Mouse (Mus musculus): ENCODE data around the gene Prkce. TPM values are rescaled to one million over a fixed set of nuclear protein-coding genes. Genes with fewer than 3 reads are reported as not detected.

The Prkce gene
- polyA plus RNA-seq, 1 experiment from 2014 or later: 1.1 TPM

DNA sequence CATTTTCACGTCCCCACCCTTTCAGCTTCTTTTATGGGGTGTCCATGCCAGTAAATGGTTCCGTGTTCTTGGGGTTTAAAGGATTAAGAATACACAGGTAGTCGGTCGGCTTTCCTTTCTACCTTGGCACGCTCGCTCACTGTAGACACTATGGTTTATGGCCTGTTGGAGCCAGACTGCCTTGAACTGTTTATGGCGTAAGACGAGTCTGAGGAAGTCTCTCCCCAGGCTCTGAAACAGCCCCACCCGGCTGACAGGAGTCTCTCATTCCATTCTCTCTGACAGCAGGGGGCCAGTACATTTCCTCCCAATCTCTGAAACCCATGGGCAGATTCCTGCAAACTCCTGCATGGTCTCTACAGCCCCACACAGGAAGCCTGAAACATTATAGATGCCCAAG, 427.9 kb downstream of the Prkce start:
- Histone ChIP-seq H3K27ac (no peak overlapping the region), H3K36me3 (ENCODE audit: inconsistent target) (no peaks in the 10 kb centered on the region), H3K79me2 (ENCODE audit: inconsistent target) (no peaks in the 10 kb centered on the region), H3K4me3 (ENCODE audit: inconsistent target) (no peak overlapping the region)
- 87% methylated on average over 9 of the region's 9 CpGs for WGBS (ENCODE audit: missing documents)

- 81% methylated on average over 6 of the region's 6 CpGs for WGBS (ENCODE audit: missing documents)
- Histone ChIP-seq H3K4me3 (ENCODE audit: inconsistent target) (no peak overlapping the region), H3K79me2 (ENCODE audit: inconsistent target) (no peaks in the 10 kb centered on the region), H3K27ac (no peak overlapping the region), H3K36me3 (ENCODE audit: inconsistent target) (no peaks in the 10 kb centered on the region)
Observed at GRCm38 (mm10) chr17:86601116-86601515, 433.5 kb downstream of the Prkce start.

DNA sequence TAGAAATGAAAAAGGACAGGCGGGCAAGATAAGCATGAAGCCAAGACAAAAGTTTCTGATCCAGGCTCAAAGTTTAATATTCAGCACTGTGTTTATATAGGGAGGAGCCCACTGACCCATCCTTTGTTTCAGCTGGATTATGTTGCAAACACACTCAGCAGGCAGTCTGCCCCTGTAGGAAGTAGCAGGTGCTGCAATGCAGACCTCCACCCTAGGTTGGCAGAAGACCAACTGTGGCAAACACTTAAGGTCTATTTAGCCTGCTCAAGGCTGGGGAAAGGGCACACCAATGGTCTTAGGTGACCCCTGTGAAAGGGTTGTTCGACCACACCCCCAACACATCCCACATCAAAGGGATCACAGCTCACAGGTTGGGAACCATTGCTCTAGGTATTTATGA, 434.3 kb downstream of the Prkce start:
- 97% methylated on average over 2 of the region's 2 CpGs for WGBS (ENCODE audit: missing documents)

DNA sequence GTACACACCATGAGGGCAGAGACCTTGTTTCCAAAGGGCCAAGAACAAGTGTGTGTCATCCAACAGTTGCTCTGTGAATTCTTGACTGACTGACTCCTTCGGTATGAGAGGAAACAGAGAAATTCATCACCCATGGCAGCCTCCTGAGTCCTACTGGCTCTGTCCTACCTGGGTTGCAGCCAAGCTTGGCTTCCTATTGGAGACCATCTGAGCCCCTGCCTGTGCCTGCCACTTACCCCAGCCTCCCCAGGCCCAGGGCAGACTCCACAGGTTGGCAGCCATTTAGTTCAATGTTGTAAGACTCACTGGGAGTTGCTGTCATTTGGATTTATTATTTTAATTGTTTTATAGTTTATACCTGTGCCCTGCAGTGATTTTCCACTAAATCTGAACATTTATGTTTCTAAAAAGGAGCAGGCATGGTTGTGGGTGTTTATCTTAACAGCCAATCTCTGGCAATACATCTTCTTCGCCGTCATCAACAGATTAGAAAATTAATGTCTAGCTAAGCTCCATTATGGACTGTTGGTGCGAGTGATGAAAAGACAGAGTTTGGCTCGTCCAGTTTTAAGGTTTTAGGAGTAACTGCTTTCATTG, 436.4 kb downstream of the Prkce start:
- H3K4me3 ChIP-seq (ENCODE audit: inconsistent target): no peak overlapping the region

More for the DNA sequence above, 434.3 kb downstream of the Prkce start:
- Histone ChIP-seq H3K79me2 (ENCODE audit: inconsistent target) (no peaks in the 10 kb centered on the region), H3K27ac (no peak overlapping the region), H3K36me3 (ENCODE audit: inconsistent target) (no peaks in the 10 kb centered on the region), H3K4me3 (ENCODE audit: inconsistent target) (no peak overlapping the region)

GRCm38 (mm10) chr17:86607981-86608380, 440.4 kb downstream of the Prkce start:
- no peaks in the 10 kb centered on the region for H3K79me2 ChIP-seq (ENCODE audit: inconsistent target)
- 96% methylated on average over 4 of the region's 4 CpGs for WGBS (ENCODE audit: missing documents)
- no peak overlapping the region for H3K4me3 ChIP-seq (ENCODE audit: inconsistent target)
- no peaks in the 10 kb centered on the region for H3K36me3 ChIP-seq (ENCODE audit: inconsistent target)
- no peak overlapping the region for H3K27ac ChIP-seq

More for the DNA sequence above, 436.4 kb downstream of the Prkce start:
- H3K27ac ChIP-seq: no peak overlapping the region
- H3K36me3 ChIP-seq (ENCODE audit: inconsistent target): no peaks in the 10 kb centered on the region
- 96% methylated on average over 3 of the region's 5 CpGs for WGBS (ENCODE audit: missing documents)
- H3K79me2 ChIP-seq (ENCODE audit: inconsistent target): no peaks in the 10 kb centered on the region

DNA sequence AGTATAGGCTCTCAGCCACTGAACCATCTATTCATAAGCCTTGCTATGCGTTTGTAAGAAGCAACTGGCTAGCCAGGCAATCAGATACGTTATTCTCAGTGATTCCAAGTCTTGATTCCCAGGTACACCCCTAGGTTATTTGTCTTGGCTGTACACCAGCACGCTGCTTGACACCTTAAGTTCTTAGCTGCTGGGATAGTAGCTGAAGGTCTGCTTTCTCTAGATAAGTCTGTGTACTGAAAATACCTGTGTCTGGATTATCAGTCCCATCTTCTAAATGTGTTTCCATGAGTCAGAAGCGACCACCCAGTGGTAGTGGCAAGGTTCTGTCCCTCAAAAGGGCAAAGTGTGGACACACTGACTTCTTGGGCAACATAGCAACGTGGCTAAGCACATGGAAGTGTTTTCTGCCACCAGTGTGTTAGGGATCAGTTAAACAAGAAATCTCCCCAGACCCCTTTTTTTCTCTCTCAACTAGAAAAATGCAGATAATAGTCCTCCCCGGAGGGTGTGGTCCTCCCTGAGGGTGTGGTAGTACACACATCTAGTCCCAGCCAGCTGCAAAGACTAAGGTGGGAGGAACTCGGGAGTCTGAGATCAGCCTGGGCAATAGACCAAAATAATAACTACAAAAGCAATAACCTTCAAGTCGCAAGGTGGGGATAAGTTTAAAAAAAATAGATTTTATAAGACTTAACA, 442.8 kb downstream of the Prkce start:
- no peak overlapping the region for H3K27ac ChIP-seq
- H3K36me3 ChIP-seq (ENCODE audit: inconsistent target): no peaks in the 10 kb centered on the region
- 90% methylated on average over 8 of the region's 8 CpGs for WGBS (ENCODE audit: missing documents)
- no peak overlapping the region for H3K4me3 ChIP-seq (ENCODE audit: inconsistent target)
- no peaks in the 10 kb centered on the region for H3K79me2 ChIP-seq (ENCODE audit: inconsistent target)

DNA sequence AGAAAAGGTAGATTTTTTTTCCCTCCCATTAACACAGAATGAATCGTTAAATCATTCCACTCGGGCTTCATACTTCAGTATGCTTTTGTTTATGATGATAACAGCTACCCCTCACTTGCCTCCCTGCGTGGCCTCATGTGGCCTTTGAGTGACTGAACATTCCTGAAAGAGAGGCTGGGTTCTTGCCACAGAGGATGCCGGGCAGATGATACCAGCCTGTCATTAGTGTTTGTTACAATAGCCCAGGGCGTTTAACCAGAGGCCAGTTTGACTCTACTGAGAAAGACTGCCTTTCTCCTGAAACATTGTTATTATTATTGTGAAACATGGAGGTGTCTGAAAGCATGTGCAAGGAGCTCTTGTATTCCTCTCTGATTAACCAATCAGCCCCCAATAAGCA, 444.2 kb downstream of the Prkce start:
- Histone ChIP-seq H3K4me3 (ENCODE audit: inconsistent target) (no peak overlapping the region), H3K79me2 (ENCODE audit: inconsistent target) (no peaks in the 10 kb centered on the region), H3K27ac (no peak overlapping the region), H3K36me3 (ENCODE audit: inconsistent target) (no peaks in the 10 kb centered on the region)
- WGBS (ENCODE audit: missing documents): 88% methylated on average over 4 of the region's 5 CpGs

- WGBS (ENCODE audit: missing documents): 93% methylated on average over 13 of the region's 13 CpGs
- no peaks in the 10 kb centered on the region for H3K36me3 ChIP-seq (ENCODE audit: inconsistent target)
Observed at GRCm38 (mm10) chr17:86615592-86616291, 448.2 kb downstream of the Prkce start.

DNA sequence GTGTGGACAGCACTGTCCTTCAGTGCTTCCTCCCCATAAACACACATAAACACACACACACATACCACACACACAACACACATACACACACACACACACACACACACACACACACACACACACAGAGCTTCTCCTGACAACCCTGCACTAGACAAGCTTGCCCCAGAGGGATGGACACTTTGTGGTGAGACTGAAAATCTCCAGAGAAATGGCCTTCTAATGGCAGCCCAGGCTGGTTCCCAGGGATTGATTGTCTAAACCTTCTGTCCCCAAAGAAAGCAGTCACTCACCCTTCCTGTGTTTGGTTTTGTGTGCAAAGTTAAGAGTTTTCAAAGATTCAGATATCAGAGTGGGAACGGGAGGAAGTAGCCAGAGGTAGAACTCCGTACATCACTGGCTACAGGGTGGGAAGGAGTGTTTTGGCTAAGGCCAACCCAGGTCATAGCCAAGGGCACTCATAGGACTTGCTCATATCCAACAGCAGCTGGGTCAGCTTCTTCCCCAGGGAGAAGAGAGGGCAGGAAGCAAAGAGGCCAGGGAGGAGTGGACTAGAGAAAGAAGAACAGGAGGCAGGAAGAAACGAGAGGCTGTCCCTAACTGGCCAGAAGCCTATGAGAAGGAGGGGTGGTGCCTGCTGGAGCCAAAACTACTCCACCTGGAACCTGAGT, 450.1 kb downstream of the Prkce start:
- no peak overlapping the region for H3K27ac ChIP-seq
- no peaks in the 10 kb centered on the region for H3K36me3 ChIP-seq (ENCODE audit: inconsistent target)
- 90% methylated on average over 3 of the region's 3 CpGs for WGBS (ENCODE audit: missing documents)
- no peak overlapping the region for H3K4me3 ChIP-seq (ENCODE audit: inconsistent target)
- no peaks in the 10 kb centered on the region for H3K79me2 ChIP-seq (ENCODE audit: inconsistent target)

More at GRCm38 (mm10) chr17:86615592-86616291, 448.2 kb downstream of the Prkce start:
- no peak overlapping the region for H3K27ac ChIP-seq
- H3K79me2 ChIP-seq (ENCODE audit: inconsistent target): no peaks in the 10 kb centered on the region
- H3K4me3 ChIP-seq (ENCODE audit: inconsistent target): no peak overlapping the region

DNA sequence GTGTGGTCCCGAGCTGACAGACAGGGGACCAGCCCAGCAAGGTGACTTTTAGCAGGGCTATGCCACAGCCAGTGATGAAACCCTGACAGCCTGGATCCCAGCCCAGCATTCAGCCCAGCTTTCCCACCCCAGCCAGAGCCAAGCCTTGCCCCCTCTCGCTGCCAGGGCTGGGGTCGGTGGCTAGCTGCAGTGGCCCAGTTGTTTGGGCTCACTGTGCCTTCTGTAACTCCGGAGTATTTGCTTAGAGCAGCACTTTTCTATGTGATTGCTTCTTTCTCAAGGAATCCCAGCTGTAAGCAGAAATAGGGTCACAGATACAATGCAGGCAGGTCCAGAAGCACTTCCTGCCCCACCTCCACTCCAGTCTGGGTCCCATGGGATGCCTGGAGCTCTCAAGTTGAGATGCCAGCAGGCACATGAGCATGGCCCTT, 450.9 kb downstream of the Prkce start:
- Histone ChIP-seq H3K27ac (no peak overlapping the region), H3K79me2 (ENCODE audit: inconsistent target) (no peaks in the 10 kb centered on the region), H3K36me3 (ENCODE audit: inconsistent target) (no peaks in the 10 kb centered on the region), H3K4me3 (ENCODE audit: inconsistent target) (no peak overlapping the region)
- WGBS (ENCODE audit: missing documents): 90% methylated on average over 4 of the region's 4 CpGs

DNA sequence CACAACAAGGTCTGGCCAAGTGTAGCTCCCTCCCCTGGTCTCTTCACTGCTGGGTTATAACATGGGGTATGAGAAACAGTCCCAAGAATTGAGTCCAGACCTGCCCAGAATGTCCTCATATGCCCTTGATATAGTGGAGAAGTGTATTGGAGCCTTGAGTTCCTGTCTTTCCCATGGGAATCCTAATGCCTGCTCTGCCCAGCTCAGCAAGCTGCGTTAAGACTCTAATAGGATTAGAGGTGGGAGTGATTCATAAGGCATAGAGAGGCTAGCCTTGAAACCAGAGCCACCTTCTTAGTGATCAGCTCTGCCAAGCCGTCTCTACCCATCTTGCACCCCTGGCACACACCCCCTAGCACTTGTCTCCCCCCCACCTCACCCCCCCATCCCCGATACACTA, 455.3 kb downstream of the Prkce start:
- WGBS (ENCODE audit: missing documents): 91% methylated on average over 2 of the region's 3 CpGs
- Histone ChIP-seq H3K79me2 (ENCODE audit: inconsistent target) (no peaks in the 10 kb centered on the region), H3K27ac (no peak overlapping the region), H3K36me3 (ENCODE audit: inconsistent target) (no peaks in the 10 kb centered on the region), H3K4me3 (ENCODE audit: inconsistent target) (no peak overlapping the region)

DNA sequence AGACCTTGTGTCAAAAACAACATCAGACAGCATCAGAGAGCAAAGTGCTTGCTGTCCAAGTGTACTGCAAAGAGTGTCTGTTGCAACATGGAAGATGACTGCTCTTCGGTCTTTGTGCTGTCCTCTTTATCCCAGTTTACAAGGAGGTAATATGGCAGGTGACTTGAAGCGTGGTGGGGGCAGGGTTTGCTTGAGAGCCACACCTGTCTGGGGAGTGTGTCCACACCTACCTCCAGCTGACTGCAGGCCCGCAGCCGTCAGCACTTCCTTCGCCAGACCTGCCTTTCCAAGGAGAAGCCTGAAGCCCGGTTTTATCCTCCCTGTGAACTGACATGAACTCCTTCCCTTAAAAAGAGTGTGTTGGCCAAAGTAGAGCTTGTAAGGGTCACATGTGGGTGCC, 458.9 kb downstream of the Prkce start:
- Histone ChIP-seq H3K27ac (no peak overlapping the region), H3K36me3 (ENCODE audit: inconsistent target) (no peaks in the 10 kb centered on the region), H3K4me3 (ENCODE audit: inconsistent target) (no peak overlapping the region), H3K79me2 (ENCODE audit: inconsistent target) (no peaks in the 10 kb centered on the region)
- 93% methylated on average over 6 of the region's 6 CpGs for WGBS (ENCODE audit: missing documents)

DNA sequence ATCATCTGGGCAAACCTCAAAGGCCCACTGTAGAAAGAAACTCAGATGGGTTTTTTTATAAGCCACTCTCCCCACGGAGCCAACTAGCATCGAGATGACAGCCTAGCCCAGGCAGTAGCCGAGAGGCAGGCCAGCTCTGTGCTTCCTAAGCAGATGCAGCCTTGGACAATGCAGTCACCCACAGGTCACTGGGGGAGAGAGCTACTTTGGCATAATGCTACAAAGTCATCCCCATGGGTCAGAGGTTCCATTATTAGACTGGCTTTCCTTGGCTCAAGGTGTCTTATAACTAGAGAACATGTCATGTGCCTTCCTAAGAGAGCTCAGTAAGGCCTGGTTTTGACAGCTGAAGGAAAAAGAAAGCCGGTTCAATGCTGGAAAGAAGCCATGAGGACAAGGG, 465.5 kb downstream of the Prkce start:
- Histone ChIP-seq H3K27ac (no peak overlapping the region), H3K4me3 (ENCODE audit: inconsistent target) (no peak overlapping the region), H3K36me3 (ENCODE audit: inconsistent target) (no peaks in the 10 kb centered on the region), H3K79me2 (ENCODE audit: inconsistent target) (no peaks in the 10 kb centered on the region)
- 92% methylated on average over 4 of the region's 4 CpGs for WGBS (ENCODE audit: missing documents)

GRCm38 (mm10) chr17:86637311-86637710, 469.7 kb downstream of the Prkce start:
- 80% methylated on average over 1 of the region's 1 CpGs for WGBS (ENCODE audit: missing documents)
- Histone ChIP-seq H3K36me3 (ENCODE audit: inconsistent target) (no peaks in the 10 kb centered on the region), H3K4me3 (ENCODE audit: inconsistent target) (no peak overlapping the region), H3K79me2 (ENCODE audit: inconsistent target) (no peaks in the 10 kb centered on the region), H3K27ac (no peak overlapping the region)

DNA sequence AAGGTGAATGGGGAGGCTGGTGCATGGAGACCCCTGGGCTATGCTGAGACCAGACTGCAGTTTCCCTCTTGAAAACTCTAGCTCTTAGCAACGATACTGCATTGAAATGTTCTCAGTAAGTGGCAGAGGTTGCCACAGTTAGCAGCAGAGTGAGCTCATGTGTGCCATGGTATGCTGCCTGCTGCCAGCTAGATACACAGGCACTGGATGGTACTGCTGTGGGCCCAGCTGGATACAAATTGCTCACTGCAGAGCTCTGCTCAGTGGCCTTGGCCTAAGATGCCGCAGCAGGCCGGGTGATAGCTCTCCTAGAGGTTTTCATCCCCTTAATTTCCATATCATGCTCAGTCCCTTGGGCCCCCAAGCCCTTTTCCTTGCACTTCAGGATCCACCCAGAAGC, 471.7 kb downstream of the Prkce start:
- no peaks in the 10 kb centered on the region for H3K79me2 ChIP-seq (ENCODE audit: inconsistent target)
- no peaks in the 10 kb centered on the region for H3K36me3 ChIP-seq (ENCODE audit: inconsistent target)
- no peak overlapping the region for H3K4me3 ChIP-seq (ENCODE audit: inconsistent target)
- no peak overlapping the region for H3K27ac ChIP-seq
- WGBS (ENCODE audit: missing documents): 93% methylated on average over 3 of the region's 3 CpGs
